Mouse (Mus musculus): ENCODE data around the gene Zfp82. TPM values are rescaled to one million over a fixed set of nuclear protein-coding genes. Genes with fewer than 3 reads are reported as not detected.

Gene Zfp82
- total RNA-seq, 2 experiments from 2014 or later, result 3.6 to 3.8 TPM

- no peak for DNase-seq (ENCODE audit: extremely low spot score in 1 of 2, low spot score in 2 of 2)
- intact Hi-C loops (cut with DNase I), result no loop called here
- TF ChIP-seq CTCF (IDR thresholded peaks at IDR 0.05), result no peak
- no peak overlapping the region for H3K27ac ChIP-seq
- H3K4me3 ChIP-seq, result no peak overlapping the region
These were observed 38.4 kb downstream of the Zfp82 start for GRCm38 (mm10) chr7:30034331-30034730.

DNA sequence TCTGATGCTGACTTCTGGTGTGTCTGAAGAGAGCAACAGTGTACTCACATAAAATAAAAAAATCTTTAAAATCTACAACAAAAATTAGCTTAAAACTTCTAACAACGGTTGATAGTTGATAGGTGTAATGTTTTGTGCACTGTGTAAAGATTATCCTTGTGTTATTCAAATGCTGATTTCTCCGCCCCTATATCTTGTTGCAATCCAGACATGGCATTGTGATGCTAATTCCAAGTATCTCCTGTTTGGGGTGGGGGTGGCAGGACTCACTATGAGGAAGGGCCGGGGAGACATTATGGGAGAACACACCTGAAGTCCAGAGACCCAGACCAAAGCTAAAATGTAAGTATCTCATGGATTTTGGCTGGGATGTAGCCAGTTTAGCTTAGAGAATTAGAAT is 41.3 kb downstream of the Zfp82 start:
- no peak overlapping the region for H3K27ac ChIP-seq
- no peak for TF ChIP-seq CTCF (IDR thresholded peaks at IDR 0.05)

GRCm38 (mm10) chr7:30030677-30031076 is 42.0 kb downstream of the Zfp82 start:
- TF ChIP-seq CTCF (IDR thresholded peaks at IDR 0.05), result no peak
- Histone ChIP-seq H3K27ac (no peak overlapping the region), H3K4me3 (no peak overlapping the region)
- intact Hi-C loops (cut with DNase I), result no loop called here
- DNase-seq (ENCODE audit: extremely low spot score in 1 of 2, low spot score in 2 of 2), result no peak

More for the DNA sequence above, 41.3 kb downstream of the Zfp82 start:
- intact Hi-C loops (cut with DNase I), result no loop called here
- no peak overlapping the region for H3K4me3 ChIP-seq
- DNase-seq (ENCODE audit: extremely low spot score in 1 of 2, low spot score in 2 of 2), result no peak

- intact Hi-C loops (cut with DNase I), result no loop called here
- TF ChIP-seq CTCF (IDR thresholded peaks at IDR 0.05), result no peak
- Histone ChIP-seq H3K4me3 (no peak overlapping the region), H3K27ac (no peak overlapping the region)
- DNase-seq (ENCODE audit: extremely low spot score in 1 of 2, low spot score in 2 of 2), result no peak
These were observed 44.1 kb downstream of the Zfp82 start for GRCm38 (mm10) chr7:30028572-30028971.

DNA sequence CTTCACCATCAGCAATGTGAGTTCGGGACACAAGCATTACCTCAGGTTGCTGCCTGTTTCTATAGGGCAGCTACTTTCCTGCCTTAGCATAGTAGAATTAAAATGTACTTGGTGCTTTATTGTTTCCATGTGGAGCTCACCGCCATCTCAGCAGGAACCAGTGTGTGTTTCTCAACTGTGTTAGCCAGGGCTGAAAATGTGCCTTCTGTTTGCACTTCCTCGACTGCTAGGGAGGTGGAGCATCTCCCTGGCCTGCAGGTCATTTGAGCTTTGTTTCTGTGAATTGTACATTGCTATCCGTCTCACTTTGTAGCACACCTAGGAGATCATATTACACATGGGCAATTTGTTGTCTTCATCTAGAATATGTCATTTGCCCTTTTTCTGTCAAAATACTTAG is 45.4 kb downstream of the Zfp82 start:
- Histone ChIP-seq H3K27ac (no peak overlapping the region), H3K4me3 (no peak overlapping the region)
- intact Hi-C loops (cut with DNase I), result no loop called here
- no peak for DNase-seq (ENCODE audit: extremely low spot score in 1 of 2, low spot score in 2 of 2)
- TF ChIP-seq CTCF (IDR thresholded peaks at IDR 0.05), result no peak

GRCm38 (mm10) chr7:30025358-30025757 is 47.3 kb downstream of the Zfp82 start:
- no peak for TF ChIP-seq CTCF (IDR thresholded peaks at IDR 0.05)
- no peak for DNase-seq (ENCODE audit: extremely low spot score in 1 of 2, low spot score in 2 of 2)
- H3K27ac ChIP-seq, result no peak overlapping the region
- no peak overlapping the region for H3K4me3 ChIP-seq
- intact Hi-C loops (cut with DNase I), result no loop called here

DNA sequence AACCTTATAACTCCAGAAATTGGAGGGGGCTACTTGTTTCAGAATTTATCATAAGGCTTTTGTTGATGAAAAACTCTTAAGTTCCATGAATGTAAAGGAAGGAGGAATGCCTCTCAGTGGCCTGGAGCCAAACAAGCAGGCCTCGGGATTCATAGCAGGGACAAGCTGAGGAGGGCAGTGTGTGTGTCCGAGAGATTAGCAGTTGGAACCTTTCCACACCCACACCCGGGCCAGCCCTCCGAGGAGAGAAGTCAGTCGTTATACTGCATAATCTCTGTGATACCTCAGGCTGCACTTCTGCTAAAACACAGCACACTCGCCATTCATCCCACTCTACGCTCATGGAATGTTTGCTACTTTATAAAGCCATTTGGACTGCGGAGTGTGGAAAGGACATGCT is 48.9 kb downstream of the Zfp82 start:
- H3K4me3 ChIP-seq, result no peak overlapping the region
- TF ChIP-seq CTCF (IDR thresholded peaks at IDR 0.05), result no peak

GRCm38 (mm10) chr7:30023324-30023723 is 49.4 kb downstream of the Zfp82 start:
- intact Hi-C loops (cut with DNase I), result no loop called here
- no peak for TF ChIP-seq CTCF (IDR thresholded peaks at IDR 0.05)
- Histone ChIP-seq H3K4me3 (no peak overlapping the region), H3K27ac (no peak overlapping the region)
- DNase-seq (ENCODE audit: extremely low spot score in 1 of 2, low spot score in 2 of 2), result no peak

More for the DNA sequence above, 48.9 kb downstream of the Zfp82 start:
- no peak for DNase-seq (ENCODE audit: extremely low spot score in 1 of 2, low spot score in 2 of 2)
- intact Hi-C loops (cut with DNase I), result no loop called here
- H3K27ac ChIP-seq, result no peak overlapping the region

DNA sequence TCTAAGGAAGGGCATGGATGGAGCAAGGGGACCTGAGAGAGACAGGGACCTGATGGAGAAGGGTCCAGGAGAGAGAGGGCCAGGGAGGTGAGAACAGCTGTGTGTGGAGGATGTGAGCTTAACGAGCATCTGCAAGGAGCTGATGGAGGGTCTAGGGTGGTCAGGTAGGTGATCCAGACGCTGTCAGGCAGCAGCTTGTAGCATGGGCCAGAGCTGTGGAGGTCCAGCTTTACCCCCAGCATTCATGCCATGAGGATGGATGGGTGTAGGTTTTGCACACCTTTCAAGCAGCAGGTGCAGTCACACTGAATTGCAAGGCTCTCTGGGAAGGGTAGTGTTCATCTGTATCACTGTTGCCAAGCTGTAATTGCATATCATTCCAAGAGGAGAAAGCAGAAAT is 53.2 kb downstream of the Zfp82 start:
- intact Hi-C loops (cut with DNase I), result no loop called here
- H3K27ac ChIP-seq, result no peak overlapping the region
- no peak overlapping the region for H3K4me3 ChIP-seq
- TF ChIP-seq CTCF (IDR thresholded peaks at IDR 0.05), result no peak
- DNase-seq (ENCODE audit: extremely low spot score in 1 of 2, low spot score in 2 of 2), result no peak

- H3K27ac ChIP-seq, result no peak overlapping the region
- intact Hi-C loops (cut with DNase I), result no loop called here
- DNase-seq (ENCODE audit: extremely low spot score in 1 of 2, low spot score in 2 of 2), result no peak
- no peak for TF ChIP-seq CTCF (IDR thresholded peaks at IDR 0.05)
- no peak overlapping the region for H3K4me3 ChIP-seq
These were observed 55.5 kb downstream of the Zfp82 start for GRCm38 (mm10) chr7:30017226-30017625.

- intact Hi-C loops (cut with DNase I), result loop anchor here (2.0 to 5.0 kb wide), 3 partner anchors 74 to 192 kb away; no protein-coding TSS in a partner anchor
- TF ChIP-seq CTCF (IDR thresholded peaks at IDR 0.05), result peak; percentile 81
- Histone ChIP-seq H3K4me3 (no peak overlapping the region), H3K27ac (no peak overlapping the region)
- DNase-seq (ENCODE audit: extremely low spot score in 1 of 2, low spot score in 2 of 2), result peak; percentile 36 to 62
These were observed 59.7 kb downstream of the Zfp82 start for GRCm38 (mm10) chr7:30012956-30013363.

DNA sequence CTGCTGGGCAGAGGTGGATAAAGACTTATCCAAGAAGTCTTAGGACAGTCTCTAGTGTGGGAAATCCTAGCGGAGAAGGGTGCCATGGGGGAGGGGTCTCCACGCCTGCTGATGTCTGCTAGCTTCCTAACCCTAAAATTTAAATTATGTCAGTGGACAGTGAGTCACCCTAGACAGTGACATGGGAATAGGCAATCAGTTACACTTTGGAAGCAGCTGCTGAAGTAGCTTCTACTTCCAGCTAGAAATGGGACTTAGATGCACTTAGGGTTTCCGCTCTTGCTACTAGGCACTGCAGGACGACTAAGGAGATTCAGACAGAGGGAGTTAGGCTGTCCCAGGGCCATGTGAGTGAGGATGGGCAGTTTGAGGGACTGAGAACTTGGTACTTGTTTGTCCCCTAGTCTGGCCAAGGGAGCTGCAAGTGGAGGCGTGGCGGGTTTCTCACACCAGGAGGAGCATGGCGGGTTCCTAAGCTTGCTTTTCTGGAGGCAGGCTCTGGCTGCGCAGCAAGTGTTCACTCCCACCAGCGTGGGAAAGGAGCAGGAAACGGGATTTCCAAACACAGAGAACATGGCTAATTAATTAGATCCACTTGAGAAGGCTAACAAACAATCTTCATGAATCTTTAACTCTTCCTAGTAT is 62.0 kb downstream of the Zfp82 start:
- intact Hi-C loops (cut with DNase I), result loop anchor here (5.0 kb wide), 2 partner anchors 77 to 162 kb away; no protein-coding TSS in a partner anchor
- DNase-seq (ENCODE audit: extremely low spot score in 1 of 2, low spot score in 2 of 2), result peak in 1 of 2 experiments; percentile 42
- TF ChIP-seq CTCF (IDR thresholded peaks at IDR 0.05), result no peak
- H3K27ac ChIP-seq, result no peak overlapping the region; the same call in 1 of the 2 replicates
- no peak overlapping the region for H3K4me3 ChIP-seq
